Mouse (Mus musculus): ENCODE measurements around the gene Sycp3. TPM values are rescaled to one million over a fixed set of nuclear protein-coding genes. Genes with fewer than 3 reads are reported as not detected.
"Not testable (repeated sequence)": the region's sequence is repeated elsewhere in the genome, so short reads cannot be mapped to it uniquely, and the experiment has no call there.

The Sycp3 gene
- polyA plus RNA-seq, 2 experiments from 2014 or later: not detected

DNA sequence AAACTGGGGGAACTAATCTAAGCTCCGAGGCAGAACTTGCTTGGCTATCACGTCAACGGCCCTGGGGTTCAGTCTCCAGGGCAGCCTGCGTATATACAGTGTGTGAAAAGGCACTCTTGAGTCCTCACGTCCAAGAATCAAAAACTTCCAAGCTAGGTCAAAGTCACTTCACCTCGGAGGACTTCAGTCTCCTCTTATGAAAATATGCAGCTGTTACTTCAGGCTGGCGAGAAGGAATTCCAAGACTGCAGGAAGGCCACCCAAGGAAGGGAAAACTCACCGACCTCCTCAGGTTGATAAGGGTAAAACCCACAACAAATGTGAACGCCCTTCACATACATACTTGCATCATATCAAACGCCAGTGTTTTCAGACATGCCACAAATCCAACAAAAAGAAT is 42.0 kb downstream of the Sycp3 start:
- no peak for ATAC-seq

DNA sequence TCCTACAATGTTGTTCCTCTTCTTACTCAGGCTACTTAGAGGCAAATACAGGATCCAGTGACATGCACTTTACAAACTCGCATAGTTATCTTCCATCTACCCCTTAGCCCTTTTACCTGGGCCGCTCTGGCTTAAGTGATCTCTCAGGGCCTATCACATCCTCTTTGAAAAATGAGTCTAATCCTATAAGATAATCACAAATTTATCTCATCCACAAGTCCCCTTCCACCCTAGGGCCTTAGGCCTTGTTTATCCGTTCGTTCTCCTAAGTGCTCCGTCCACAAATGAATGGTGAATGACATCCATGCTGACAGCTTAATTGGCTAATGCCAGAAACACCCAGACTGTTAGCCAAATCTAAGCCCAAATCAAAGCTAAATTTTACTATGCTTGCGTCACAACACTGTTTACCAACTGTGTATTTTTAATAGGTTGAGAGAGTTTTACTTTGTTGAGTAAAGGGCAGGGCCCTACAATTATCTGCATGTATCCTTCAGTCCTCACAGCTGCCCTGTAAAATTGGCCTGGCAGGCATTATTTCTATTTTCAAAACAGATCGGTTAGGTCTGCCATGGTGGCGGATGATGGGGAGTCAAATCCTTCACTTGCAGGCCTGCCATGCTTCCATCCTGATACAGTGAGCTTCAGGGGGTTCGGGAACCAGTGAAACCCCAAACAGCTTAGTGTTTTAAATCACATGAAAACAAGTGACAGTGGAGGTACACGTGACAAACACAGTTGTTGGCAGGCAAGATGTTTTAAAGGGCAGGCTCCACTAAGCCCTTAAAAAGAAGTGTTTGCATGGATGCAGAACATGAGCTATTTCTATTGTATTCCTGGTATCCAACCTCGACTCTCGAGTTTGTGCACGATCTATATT is 42.8 kb downstream of the Sycp3 start:
- no peak for ATAC-seq

DNA sequence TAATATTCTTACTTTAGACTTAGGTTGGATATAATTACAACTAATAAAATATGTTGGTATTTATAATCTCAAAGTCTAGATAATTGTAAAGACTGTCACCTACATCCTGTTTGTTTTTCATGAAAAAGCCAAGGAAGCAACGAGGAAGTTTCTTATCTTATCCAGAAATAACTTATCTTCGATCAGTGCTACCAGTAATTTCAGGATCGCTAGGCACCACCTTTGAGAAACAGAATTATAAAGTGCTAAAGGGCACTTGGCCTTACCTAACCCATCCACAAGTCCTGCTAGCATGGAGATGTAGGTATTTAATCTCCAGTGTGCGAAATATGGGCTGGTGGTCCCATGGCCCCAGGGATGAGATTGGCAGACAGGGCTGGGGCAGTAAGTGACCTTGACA is 43.5 kb downstream of the Sycp3 start:
- ATAC-seq: no peak

DNA sequence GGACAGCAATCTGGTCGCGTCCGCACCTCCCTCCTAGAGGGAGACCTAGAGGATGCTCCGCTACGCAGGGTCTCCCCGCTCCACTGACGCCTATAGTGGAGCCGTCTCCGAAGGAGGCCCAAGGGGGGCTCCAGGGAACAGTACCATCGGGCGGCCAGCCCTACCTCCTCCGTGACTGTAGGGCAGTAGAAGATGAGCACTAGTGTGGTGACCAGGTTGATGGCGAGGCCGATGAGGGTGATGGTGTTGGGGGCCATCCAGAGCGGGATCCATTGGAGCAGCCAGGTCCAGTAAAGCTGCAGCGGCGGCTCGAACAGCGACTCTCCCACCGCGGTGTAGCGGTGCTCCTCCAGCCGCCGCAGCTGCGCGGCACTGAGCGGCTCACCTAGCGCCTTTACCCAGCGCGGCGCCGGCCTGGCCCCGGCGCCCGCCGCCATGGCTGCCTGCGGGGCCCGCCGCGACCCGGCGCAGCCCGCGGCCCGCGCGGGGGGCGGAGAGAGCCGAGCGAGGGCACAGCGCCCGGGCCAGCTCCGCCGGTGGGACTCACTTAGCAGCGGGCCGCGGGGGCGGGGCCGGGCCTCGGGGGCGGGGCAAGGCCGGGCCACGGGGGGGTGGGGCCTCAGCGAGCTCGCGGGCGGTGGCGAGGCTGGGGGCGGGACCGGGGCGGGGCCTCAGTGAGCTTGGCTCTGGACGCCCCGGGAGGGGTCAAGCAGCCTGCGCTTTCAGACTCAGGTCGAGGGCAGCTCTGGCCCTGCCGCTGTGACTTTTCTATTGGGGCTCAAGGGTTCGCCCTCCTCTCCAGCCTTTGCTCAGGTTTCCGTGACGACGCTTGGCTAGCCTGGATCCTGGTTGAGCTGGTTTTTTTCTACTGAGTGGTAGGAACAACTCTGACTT is 44.3 kb downstream of the Sycp3 start, which contains the start of gene Chpt1:
Gene Chpt1 (minus strand): TSS at position 653 of the 894 bp plus-strand sequence.
- ATAC-seq: peak; percentile 90

DNA sequence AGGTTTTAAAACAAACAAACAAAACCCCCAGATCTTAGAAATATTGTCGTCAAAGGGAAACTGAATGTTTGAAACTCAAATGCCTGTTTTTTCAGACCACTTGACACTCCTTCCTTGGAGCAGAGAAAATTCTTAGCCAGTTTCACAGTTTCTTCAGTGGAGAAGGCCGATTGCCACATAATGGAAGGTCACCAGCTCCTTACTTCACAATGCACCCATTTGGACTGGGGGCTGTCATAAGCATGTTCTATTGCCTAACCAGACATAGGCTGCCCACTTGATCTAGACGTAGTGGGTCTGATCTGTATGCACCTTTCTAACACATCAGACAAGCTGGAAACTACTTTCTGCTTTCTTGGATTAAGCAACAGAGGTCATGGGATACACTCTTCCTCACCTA is 45.1 kb downstream of the Sycp3 start:
- no peak for ATAC-seq

DNA sequence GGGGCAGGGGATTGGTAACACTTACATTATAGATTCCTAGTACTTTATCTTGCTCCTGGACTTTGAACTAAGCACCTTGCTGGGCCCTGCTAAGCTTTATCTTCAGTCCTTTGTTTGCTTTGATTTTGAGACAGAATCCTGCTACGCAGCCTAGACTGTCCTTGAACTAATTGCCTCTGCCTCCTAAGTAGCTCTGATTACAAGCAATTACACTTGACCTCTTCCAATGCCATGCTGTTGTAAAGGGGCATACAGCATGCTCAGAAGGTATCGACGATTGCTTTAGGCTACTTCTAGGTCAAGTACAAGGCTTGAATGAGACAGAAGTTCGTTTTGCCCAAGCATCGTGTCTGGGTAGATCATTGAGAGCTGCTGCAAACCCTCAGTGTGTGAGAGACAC is 45.9 kb downstream of the Sycp3 start:
- ATAC-seq: no peak

DNA sequence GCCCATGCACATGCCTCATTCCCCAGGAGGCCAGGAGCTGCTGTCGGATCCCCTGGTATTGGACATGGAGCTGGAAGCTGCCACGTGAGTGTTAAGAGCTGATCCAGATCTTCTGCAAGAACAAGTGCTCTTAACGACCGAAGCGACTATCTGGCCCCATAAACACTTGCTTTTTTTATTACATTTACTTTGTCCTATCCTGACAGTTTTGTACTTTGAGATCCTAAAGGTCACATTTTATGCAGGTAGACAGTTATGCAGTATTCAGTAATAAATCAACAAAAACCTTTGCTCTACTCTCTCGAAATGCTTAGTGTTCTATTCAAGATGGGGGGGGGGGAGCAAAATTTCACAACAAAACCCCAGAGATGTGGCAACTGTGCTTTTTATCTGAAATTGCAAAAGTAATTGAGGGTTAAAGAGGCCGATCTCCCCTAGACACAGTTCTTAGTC is 48.3 kb downstream of the Sycp3 start:
- ATAC-seq: no peak

DNA sequence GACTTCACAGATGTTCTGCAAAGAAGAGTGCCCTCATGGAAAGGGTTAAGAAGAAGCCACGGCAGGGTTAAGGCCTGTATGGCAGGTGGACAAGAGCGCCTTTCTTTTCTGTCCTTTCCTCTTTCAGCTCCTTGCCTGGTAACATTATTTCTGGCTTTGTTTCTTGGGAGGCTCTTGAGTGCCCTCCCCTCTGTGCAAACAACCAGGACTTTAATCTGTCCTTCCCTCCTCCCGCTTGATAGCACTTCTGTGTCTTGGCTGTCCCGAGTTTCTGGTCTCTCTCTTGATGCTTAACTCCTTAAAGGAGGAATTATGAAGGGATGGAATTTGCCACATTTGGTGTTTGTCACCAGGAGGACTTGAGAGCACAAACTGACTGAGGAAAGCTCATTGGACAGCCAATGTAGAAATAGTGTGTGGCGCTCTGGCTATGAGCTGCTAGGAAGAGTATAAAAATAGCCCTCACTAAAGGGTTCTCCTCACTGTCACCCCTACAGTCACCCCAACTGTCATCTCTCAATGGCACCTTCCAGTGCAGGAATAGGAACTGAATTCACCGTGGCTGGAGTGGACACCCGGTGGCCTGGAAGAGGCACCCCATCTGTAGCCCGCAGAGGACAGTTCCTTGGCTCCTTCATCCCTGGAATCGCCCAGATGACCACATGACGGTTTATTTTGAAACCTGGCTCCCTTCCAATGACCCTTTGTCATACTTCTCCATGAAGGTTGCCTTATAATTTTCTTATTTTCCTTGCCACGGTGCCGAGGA is 51.3 kb downstream of the Sycp3 start:
- ATAC-seq: no peak

DNA sequence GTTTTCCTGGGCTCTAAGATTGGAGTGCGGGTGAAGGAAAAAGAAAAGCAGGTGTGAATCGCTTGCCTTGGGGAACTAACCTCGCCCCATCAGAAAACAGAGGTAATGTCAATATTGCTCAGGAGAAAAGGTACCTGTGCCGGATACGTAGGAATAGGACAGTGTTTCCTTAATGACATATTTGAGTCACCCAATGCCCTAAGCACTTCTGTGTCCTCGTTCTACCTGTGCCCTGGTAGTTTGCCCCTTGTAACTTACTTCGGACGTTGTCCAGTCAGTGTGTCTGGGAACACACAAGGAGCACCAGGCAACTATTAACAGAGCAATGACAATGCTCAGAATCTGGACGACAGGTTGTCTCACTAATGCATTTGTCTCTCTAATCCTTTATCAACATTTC is 52.0 kb downstream of the Sycp3 start:
- no peak for ATAC-seq

DNA sequence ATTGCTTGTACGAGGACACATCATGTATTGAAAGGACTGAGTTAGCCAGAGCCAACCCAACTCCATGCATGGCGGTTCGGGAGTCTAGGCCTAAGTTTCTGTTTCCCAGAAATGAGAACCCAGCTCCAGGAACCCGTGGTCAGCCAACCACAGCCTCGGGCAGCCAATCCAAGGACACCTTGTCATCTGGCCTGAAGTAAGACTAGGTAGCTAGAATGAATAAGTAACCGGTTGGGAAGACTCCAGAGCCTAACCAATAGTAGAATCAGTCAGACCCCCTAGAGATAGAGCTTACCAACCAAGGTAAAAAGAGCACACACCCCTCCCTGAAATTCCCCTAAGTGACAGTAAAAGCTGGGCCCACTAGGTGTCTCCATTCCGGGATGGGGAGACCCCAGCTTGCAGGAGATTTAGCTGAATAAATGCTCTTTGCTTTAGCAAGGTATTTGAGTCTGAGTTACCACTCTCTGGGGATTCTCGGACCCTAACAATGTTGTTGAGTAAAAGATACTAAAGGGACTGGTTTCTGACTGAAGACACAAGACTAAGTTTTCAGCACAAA is 54.3 kb downstream of the Sycp3 start:
- no peak for ATAC-seq

DNA sequence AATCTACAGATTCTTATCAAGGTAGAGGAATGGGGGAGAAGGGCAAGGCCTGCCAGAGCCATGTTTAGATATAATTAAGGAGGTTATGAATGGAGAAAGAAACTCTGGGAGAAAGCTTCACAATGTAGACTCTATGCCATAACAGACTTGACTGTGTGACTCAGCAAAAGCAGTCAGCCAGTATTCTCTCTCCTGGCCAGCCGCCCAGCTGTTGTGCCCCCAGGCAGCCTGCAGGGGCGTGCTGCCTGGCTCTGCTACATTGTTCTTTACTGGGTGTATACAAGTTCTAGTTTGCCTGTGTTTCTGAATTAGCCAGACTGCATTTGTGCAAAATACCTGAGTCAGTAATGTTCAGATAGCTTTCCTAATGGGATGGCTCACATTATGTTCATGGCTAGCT is 55.1 kb downstream of the Sycp3 start:
- ATAC-seq: no peak

DNA sequence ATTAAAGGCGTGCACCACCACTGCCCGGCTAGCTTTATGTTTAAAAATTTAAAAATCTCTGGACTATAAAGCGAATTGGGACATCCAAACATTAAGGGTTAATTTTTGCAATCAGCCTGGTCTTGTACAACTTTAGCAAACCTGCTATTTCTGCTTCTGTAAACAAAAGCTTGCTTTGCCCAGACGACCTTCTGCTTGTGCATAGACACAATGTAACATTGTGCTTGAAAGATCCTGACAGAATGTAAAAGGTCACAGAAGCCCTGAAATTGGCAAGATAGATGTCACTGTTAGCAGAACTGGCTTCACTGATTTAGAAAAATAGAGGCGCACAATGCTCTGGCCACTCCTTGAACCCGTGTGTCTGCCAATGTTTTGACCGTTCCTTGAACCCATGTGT is 55.7 kb downstream of the Sycp3 start:
- ATAC-seq: not testable (repeated sequence)

DNA sequence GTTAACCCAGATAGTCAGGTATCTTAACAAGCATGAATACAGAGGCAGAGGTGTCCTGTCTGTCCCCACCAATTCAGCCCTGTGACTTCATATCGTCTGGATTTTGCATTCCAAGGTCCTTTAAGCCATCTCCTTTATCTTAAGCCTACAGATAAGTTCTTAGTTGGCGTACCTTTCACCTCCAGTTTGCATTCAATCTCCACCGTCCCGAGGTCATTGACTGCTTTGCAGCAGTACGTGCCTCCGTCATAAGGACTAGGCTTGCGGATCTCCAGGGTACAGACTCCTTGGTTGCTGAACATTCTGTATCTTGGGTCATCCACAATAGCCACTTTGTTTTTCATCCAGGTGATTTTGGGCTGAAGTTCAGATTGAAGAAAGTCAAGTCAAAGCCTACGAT is 63.4 kb downstream of the Sycp3 start:
- no peak for ATAC-seq

Other genes with a start within 250 kb of the Sycp3 start
- under 1 TPM in 1 of 2 experiments, not detected in 1; 0.33 TPM for gene Dram1, start 80.5 kb upstream of the Sycp3 start, polyA plus RNA-seq (2017; shearing (Covaris generic))
- gene Gnptab, start 80.4 kb upstream of the Sycp3 start, polyA plus RNA-seq (2017; shearing (Covaris generic)): 1 to 10 TPM; 3.4 to 4.8 TPM
- gene Chpt1, start 44.5 kb downstream of the Sycp3 start, polyA plus RNA-seq (2017; shearing (Covaris generic)): 1 to 10 TPM; 1.3 to 4.7 TPM
- gene Mybpc1, start 145.6 kb downstream of the Sycp3 start, polyA plus RNA-seq (2017; shearing (Covaris generic)): not detected
- gene Spic, start 225.4 kb downstream of the Sycp3 start, polyA plus RNA-seq (2017; shearing (Covaris generic)): 1 to 10 TPM in 1 of 2 experiments, not detected in 1; 3.4 TPM